Mouse (Mus musculus) heart, adult 9 months (tissue): ENCODE measurements at regions not wholly inside any gene's neighbourhood (a gene's known extent, or its start where the extent isn't known, plus 50 kb on each side); places are given as distances from the start of the nearest gene placed in this dataset.

Experiments
- DNase-seq, 2 experiments: peaks; one replicate each; pipeline ENCODE4 v3.0.0; 2022; ENCODE audit warnings: low spot score in 2 of 2

GRCm38 (mm10) chr9:112725103-112725502, 489.4 kb upstream of the Arpp21 start:
- no peak for DNase-seq

- DNase-seq = no peak
Measured at GRCm38 (mm10) chr9:112723346-112723745, 487.6 kb upstream of the Arpp21 start.

- DNase-seq = no peak
Measured at GRCm38 (mm10) chr9:112722501-112722900, 486.8 kb upstream of the Arpp21 start.

GRCm38 (mm10) chr9:112715197-112715762, 479.5 kb upstream of the Arpp21 start:
- DNase-seq = no peak

GRCm38 (mm10) chr9:112678866-112679265, 443.1 kb upstream of the Arpp21 start:
- DNase-seq = no peak

- no peak for DNase-seq
Measured at GRCm38 (mm10) chr9:112675232-112675631, 439.5 kb upstream of the Arpp21 start.
